Mouse (Mus musculus) ES-E14 (cell line): ENCODE data around the gene Ace3.

Experiments used
- CHD2 ChIP-seq: IDR thresholded peaks from 2 replicates; pipeline ENCODE4 v1.6.1; 2014; ENCODE audit warnings: mild to moderate bottlenecking, low read depth, low read length, inconsistent platforms
- MAFK ChIP-seq: IDR thresholded peaks from 2 replicates; pipeline ENCODE4 v1.6.1; 2014; ENCODE audit warnings: mild to moderate bottlenecking, low read depth, low read length, inconsistent platforms; ENCODE audit not compliant: insufficient read depth
- ZC3H11A ChIP-seq: IDR thresholded peaks from 2 replicates; pipeline ENCODE4 v1.6.1; 2012; ENCODE audit warnings: low read depth, mild to moderate bottlenecking, inconsistent platforms, low read length, borderline replicate concordance

- no peak for TF ChIP-seq ZC3H11A
- no peak for TF ChIP-seq MAFK
- no peak for TF ChIP-seq CHD2
These were observed 51.3 kb downstream of the Ace3 start for GRCm38 (mm10) chr11:106045780-106046179.
